Mouse (Mus musculus): ENCODE measurements around the gene Fis1. TPM values are rescaled to one million over a fixed set of nuclear protein-coding genes. Genes with fewer than 3 reads are reported as not detected.

The Fis1 gene
- polyA plus RNA-seq (2014; fragmentation: Illumina TruSeq; extraction: RNeasy Lipid Tissue Mini Kit (QIAGEN cat#74804); ENCODE audit: insufficient read depth, low read depth, low replicate concordance) = 304 TPM

GRCm38 (mm10) chr5:136953015-136953414 lies at the start of gene Fis1:
Fis1 (plus strand) TSS chr5:136953275.

DNA sequence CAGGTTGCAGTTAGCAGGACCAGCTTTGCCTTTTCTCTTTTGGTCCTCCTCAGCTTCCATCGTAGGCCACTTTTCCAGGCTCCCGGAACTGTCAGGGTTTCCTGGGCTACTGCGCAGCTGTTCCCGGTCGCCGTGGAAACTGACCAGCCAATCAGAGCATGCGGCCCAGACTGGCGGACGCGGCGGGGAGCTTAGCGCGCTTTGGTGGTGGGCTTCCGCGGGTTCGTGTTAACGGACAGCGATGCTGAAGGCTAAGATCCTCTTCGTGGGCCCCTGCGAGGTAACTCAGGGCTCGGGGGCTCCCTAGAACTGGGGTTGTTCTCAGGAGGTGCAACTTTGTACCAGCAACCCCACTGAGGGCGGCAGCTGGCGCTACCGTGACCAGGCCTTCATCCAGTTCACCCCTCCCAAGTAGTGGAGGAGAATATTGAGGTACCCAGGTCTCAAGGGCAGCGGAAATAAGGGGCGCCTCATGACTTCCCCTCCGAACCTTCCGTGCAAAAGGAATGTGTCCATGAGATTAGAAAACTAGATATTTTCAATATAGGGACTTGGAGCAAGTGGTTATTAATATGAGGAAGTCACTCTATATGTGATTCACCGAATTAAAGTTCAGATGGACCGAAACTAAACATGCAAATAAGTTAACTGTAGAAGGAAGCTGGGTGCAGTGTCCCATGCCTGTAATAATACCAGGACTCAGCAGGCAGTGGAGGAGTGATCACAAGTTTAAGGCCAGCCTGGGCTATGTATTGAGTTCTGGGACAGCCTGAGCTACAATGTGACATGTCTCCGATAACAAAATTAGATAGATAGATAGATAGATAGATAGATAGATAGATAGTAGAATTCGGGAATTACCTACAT lies 44.9 kb upstream of the Fis1 start, which contains the start of gene Ift22:
TSS of gene Ift22 (plus strand) at position 160 of the 867 bp plus-strand sequence.

GRCm38 (mm10) chr5:136966331-136966730 lies 13.3 kb downstream of the Fis1 start, which contains the start of gene Cldn15:
Cldn15 (plus strand) TSS chr5:136966616.

DNA sequence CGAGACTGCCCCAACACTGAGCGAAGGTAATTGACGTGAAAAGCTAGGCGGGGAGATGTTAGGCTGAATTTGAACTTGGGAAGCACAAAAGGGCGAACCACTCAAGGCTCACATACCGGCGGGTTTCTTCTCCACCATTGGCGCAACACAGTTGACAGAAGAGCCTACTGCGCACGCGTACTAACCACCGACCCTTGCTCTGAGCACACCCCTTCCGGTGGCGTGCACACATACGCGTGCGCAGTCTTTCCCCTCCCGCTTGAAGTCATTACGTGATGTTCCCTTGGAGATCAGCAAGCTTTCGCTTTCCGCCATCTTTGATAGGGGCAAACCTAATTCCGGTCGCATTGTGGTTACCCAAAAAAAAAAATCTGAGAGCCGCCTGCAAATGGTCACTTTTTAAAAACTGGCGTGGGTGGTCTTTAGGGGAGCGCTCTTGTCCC lies 33.6 kb downstream of the Fis1 start, which contains the start of gene Plod3:
TSS of gene Plod3 (plus strand) at position 325 of the 443 bp plus-strand sequence.

GRCm38 (mm10) chr5:136987934-136988271 lies 34.8 kb downstream of the Fis1 start, which contains the start of gene Znhit1:
Znhit1 (minus strand) TSS chr5:136988021.

Other genes with a start within 250 kb of the Fis1 start
- gene Col26a1, start 70.1 kb upstream of the Fis1 start, polyA plus RNA-seq (2014; fragmentation: Illumina TruSeq; extraction: RNeasy Lipid Tissue Mini Kit (QIAGEN cat#74804); ENCODE audit: insufficient read depth, low read depth, low replicate concordance) = 0.20 TPM
- gene Ift22, start 45.1 kb upstream of the Fis1 start, polyA plus RNA-seq (2014; fragmentation: Illumina TruSeq; extraction: RNeasy Lipid Tissue Mini Kit (QIAGEN cat#74804); ENCODE audit: insufficient read depth, low read depth, low replicate concordance) = 23.9 TPM
- gene Cldn15, start 13.3 kb downstream of the Fis1 start, polyA plus RNA-seq (2014; fragmentation: Illumina TruSeq; extraction: RNeasy Lipid Tissue Mini Kit (QIAGEN cat#74804); ENCODE audit: insufficient read depth, low read depth, low replicate concordance) = 14.0 TPM
- 37.1 TPM for gene Plod3, start 33.7 kb downstream of the Fis1 start, polyA plus RNA-seq (2014; fragmentation: Illumina TruSeq; extraction: RNeasy Lipid Tissue Mini Kit (QIAGEN cat#74804); ENCODE audit: insufficient read depth, low read depth, low replicate concordance)
- gene Znhit1, start 34.7 kb downstream of the Fis1 start, polyA plus RNA-seq (2014; fragmentation: Illumina TruSeq; extraction: RNeasy Lipid Tissue Mini Kit (QIAGEN cat#74804); ENCODE audit: insufficient read depth, low read depth, low replicate concordance) = 75.6 TPM
- gene Vgf, start 73.1 kb downstream of the Fis1 start, polyA plus RNA-seq (2014; fragmentation: Illumina TruSeq; extraction: RNeasy Lipid Tissue Mini Kit (QIAGEN cat#74804); ENCODE audit: insufficient read depth, low read depth, low replicate concordance) = not detected
- 70.5 TPM for gene Ap1s1, start 92.9 kb downstream of the Fis1 start, polyA plus RNA-seq (2014; fragmentation: Illumina TruSeq; extraction: RNeasy Lipid Tissue Mini Kit (QIAGEN cat#74804); ENCODE audit: insufficient read depth, low read depth, low replicate concordance)
- 9.8 TPM for gene Serpine1, start 119.0 kb downstream of the Fis1 start, polyA plus RNA-seq (2014; fragmentation: Illumina TruSeq; extraction: RNeasy Lipid Tissue Mini Kit (QIAGEN cat#74804); ENCODE audit: insufficient read depth, low read depth, low replicate concordance)
- gene Trim56, start 162.9 kb downstream of the Fis1 start, polyA plus RNA-seq (2014; fragmentation: Illumina TruSeq; extraction: RNeasy Lipid Tissue Mini Kit (QIAGEN cat#74804); ENCODE audit: insufficient read depth, low read depth, low replicate concordance) = 10.5 TPM
- gene Muc3, start 196.0 kb downstream of the Fis1 start, polyA plus RNA-seq (2014; fragmentation: Illumina TruSeq; extraction: RNeasy Lipid Tissue Mini Kit (QIAGEN cat#74804); ENCODE audit: insufficient read depth, low read depth, low replicate concordance) = not detected

Measured in lung, adult 10 weeks (tissue).